Mouse (Mus musculus) midbrain, postnatal 0 days (tissue): Measurements from ENCODE around the gene Olfr775. TPM values are rescaled to one million over a fixed set of nuclear protein-coding genes. Genes with fewer than 3 reads are reported as not detected.

Source experiments
- ATAC-seq: fragments of 200-750 bp; cut with Nextera tagmentation; 2 replicates; pipeline ENCODE4 v1.8.0; 2017; ENCODE audit warnings: moderate number of reproducible peaks, mild to moderate bottlenecking, moderate TSS enrichment, moderate library complexity; ENCODE audit not compliant: low FRiP score
- DNase-seq: peaks from one replicate; pipeline ENCODE4 v3.0.0-alpha.2; 2015; ENCODE audit warnings: low spot score
- H3K27ac ChIP-seq: fragments of 300-500 bp; sonication (generic); 2 replicates; pipeline ENCODE4 v1.5.1; 2014; ENCODE audit warnings: low read depth, mild to moderate bottlenecking, low read length, mixed read lengths
- H3K27me3 ChIP-seq: fragments of 300-500 bp; sonication (generic); 2 replicates; pipeline ENCODE4 v1.6.1; 2014; ENCODE audit warnings: low read length, control low read depth, mixed read lengths; ENCODE audit not compliant: insufficient read depth
- H3K36me3 ChIP-seq: fragments of 300-500 bp; sonication (generic); 2 replicates; pipeline ENCODE4 v1.6.1; 2014; ENCODE audit warnings: low read length, control low read depth, mixed read lengths; ENCODE audit not compliant: insufficient read depth
- H3K4me1 ChIP-seq: fragments of 300-500 bp; sonication (generic); 2 replicates; pipeline ENCODE4 v1.6.1; 2014; ENCODE audit warnings: mild to moderate bottlenecking, control low read depth, antibody characterized with exemption, low read length, mixed read lengths; ENCODE audit not compliant: insufficient read depth
- H3K4me2 ChIP-seq: fragments of 300-500 bp; sonication (generic); 2 replicates; pipeline ENCODE4 v1.6.1; 2014; ENCODE audit warnings: low read depth, mild to moderate bottlenecking, low read length, mixed read lengths; ENCODE audit not compliant: poor library complexity, severe bottlenecking
- H3K4me3 ChIP-seq: fragments of 300-500 bp; sonication (generic); 2 replicates; pipeline ENCODE4 v1.5.1; 2014; ENCODE audit warnings: low read depth, mild to moderate bottlenecking, low read length, moderate library complexity
- H3K9ac ChIP-seq: fragments of 300-500 bp; sonication (generic); replicated peaks from 2 replicates; pipeline ENCODE4 v1.6.1; 2014; ENCODE audit warnings: mild to moderate bottlenecking, low read length, moderate library complexity, mixed read lengths; ENCODE audit not compliant: poor library complexity, severe bottlenecking
- H3K9me3 ChIP-seq: fragments of 300-500 bp; sonication (generic); 2 replicates; pipeline ENCODE4 v1.6.1; 2016; ENCODE audit warnings: low read length, control low read depth
- CTCF ChIP-seq: IDR thresholded peaks from 2 replicates; pipeline ENCODE4 v1.5.1; 2016; ENCODE audit warnings: antibody characterized with exemption, mild to moderate bottlenecking
- WGBS: fragments of 180-500 bp; shearing (Covaris S2); extraction: QIAGEN DNeasy Blood & Tissue Kit; methylation state at CpG from one replicate; pipeline ENCODE4 v1.1.7; 2014; 5-methylcytosine and 5-hydroxymethylcytosine counted together
- polyA plus RNA-seq: library from polyadenylated mRNA; unstranded; fragments of >200 nt; fragmentation: Nextera tagmentation; extraction: Ambion mirVana; gene quantifications from 2 replicates; pipeline ENCODE4 v1.2.1, GENCODE M21; 2015
- total RNA-seq: library from RNA; depleted of rRNA; stranded (reverse); fragments of >200 nt; gene quantifications from 2 replicates; pipeline ENCODE4 v1.2.3, GENCODE M21; 2014; rRNA removed

Olfr775 gene
- not detected in 2 replicates for total RNA-seq
- not detected in 2 replicates for polyA plus RNA-seq

DNA sequence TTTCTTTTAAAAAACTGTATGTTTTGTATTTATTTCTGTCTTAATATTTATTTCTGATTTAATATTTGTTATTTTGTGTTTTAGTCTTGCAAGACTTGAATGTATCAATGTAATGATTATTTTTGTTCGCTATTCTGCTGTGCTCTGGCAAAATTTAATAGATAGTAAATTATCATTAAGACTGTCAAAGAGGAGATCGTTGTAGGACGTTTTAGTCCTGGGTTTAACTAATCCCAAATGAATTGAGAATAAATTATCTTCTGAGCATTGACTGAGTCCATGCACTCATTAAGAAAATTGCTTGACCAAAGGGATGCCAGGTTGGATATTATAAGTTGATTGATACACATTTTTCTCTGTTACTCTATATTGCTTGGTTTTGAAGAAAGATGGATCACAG is at the start of gene Olfr775:
TSS of gene Olfr775 (plus strand) at position 301 of the 400 bp plus-strand sequence.
- WGBS = 70% methylated on average over 3 of the region's 3 CpGs
- H3K9ac ChIP-seq = no peak within 1 kb of the TSS
- H3K27ac ChIP-seq = no peak within 1 kb of the TSS
- no peaks in the 10 kb centered on the region for H3K36me3 ChIP-seq
- no peak for DNase-seq
- no peak for TF ChIP-seq CTCF
- no peaks in the 10 kb centered on the region for H3K27me3 ChIP-seq
- H3K9me3 ChIP-seq = no peaks in the 10 kb centered on the region
- H3K4me3 ChIP-seq = no peak within 1 kb of the TSS
- H3K4me1 ChIP-seq = no peaks in the 10 kb centered on the region
- no peak for ATAC-seq
- no peak within 1 kb of the TSS for H3K4me2 ChIP-seq

DNA sequence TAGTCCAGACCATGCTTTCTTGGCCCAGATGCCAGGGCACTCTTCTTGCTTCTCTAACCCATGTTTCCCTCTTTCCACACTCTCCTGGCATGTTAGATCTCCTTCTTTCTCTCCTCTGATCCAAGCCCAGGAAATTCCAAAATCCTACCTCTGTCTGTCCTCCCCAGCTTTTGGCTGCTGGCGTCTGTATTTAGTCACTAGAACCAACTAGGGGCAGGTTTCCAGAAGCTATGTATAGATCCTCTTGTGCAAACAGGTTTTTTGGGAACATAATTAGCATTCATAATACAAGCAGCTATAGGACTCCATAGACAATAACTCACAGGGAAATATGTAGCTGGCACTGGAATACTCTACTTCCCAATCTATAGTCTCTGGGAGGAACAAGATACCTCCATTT is 17.5 kb upstream of the Olfr775 start:
- WGBS = 91% methylated on average over 1 of the region's 1 CpGs
- no peak for ATAC-seq
- H3K4me2 ChIP-seq = no peak overlapping the region
- DNase-seq = no peak
- TF ChIP-seq CTCF = no peak
- H3K27ac ChIP-seq = no peak overlapping the region
- H3K36me3 ChIP-seq = no peaks in the 10 kb centered on the region
- H3K4me1 ChIP-seq = no peaks in the 10 kb centered on the region
- H3K27me3 ChIP-seq = no peaks in the 10 kb centered on the region
- no peak overlapping the region for H3K9ac ChIP-seq
- no peaks in the 10 kb centered on the region for H3K9me3 ChIP-seq
- no peak overlapping the region for H3K4me3 ChIP-seq

DNA sequence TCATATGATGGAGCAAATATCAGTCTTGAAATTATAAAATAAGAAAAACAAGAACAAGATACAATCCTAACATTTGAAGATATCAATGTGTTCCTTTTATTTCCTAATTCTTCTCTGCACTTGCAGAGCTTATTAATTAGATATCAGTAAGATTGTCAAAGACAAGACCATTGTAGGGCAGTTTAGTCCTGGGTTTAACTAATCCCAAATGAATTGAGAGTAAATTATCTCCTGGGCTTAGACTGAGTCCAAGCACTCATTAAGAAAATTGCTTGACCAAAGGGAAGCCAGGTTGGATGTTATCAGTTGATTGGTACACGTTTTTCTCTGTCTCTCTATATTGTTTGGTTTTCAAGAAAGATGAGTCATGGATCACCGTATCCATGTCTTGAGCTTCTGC is 12.3 kb upstream of the Olfr775 start, which contains the start of gene Olfr774:
TSS of gene Olfr774 (plus strand) at position 301 of the 400 bp plus-strand sequence.
- no peak for TF ChIP-seq CTCF
- Histone ChIP-seq H3K4me3 (no peak within 1 kb of the TSS), H3K27me3 (no peaks in the 10 kb centered on the region), H3K9ac (no peak within 1 kb of the TSS), H3K36me3 (no peaks in the 10 kb centered on the region), H3K9me3 (no peaks in the 10 kb centered on the region), H3K4me1 (no peaks in the 10 kb centered on the region), H3K27ac (no peak within 1 kb of the TSS), H3K4me2 (no peak within 1 kb of the TSS)
- no peak for DNase-seq
- no peak for ATAC-seq
- 69% methylated on average over 2 of the region's 2 CpGs for WGBS

DNA sequence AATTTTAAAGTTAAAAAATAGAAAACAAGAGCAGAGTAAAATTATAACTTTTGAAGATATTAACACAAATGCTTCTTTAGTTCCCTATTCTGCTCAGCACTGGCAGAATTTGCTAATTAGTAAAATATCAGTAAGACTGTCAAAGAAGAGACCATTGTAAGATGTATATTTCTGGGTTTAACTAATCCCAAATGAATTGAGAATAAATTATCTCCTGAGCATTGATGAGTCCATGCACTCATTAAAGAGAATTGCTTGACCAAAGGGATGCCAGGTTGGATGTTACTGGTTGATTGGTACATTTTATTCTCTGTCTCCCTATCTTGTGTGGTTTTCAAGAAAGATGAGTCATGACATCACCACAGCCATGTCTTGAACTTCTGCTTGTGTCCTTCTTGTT is 10.6 kb downstream of the Olfr775 start, which contains the start of gene Olfr776:
TSS of gene Olfr776 (plus strand) at position 301 of the 400 bp plus-strand sequence.
- ATAC-seq = no peak
- DNase-seq = no peak
- Histone ChIP-seq H3K4me2 (no peak within 1 kb of the TSS), H3K4me1 (no peaks in the 10 kb centered on the region), H3K9ac (no peak within 1 kb of the TSS), H3K27ac (no peak within 1 kb of the TSS), H3K36me3 (no peaks in the 10 kb centered on the region), H3K27me3 (no peaks in the 10 kb centered on the region), H3K4me3 (no peak within 1 kb of the TSS), H3K9me3 (no peaks in the 10 kb centered on the region)
- TF ChIP-seq CTCF = no peak

DNA sequence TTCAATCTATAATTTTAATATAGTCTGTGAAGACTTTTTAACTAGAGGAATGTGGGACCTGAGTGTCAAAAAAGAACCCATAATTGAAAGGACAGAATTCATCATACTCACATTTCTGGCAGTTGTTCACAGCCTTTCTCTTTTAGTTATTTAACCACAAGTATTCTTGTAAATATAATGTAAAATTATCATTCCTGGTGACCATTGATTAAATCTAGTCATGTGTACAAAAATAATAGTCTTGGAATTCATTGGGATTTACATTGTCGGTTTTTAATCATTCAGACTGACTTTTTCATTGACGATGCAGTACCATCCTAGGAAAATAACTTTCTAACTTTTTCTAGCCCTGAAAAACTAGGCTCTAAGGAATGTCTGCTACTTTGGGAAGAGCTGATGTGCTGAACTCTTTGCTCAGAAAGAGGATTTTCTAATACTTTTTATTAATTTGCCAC is 22.9 kb downstream of the Olfr775 start, which contains the start of gene Olfr777:
TSS of gene Olfr777 (minus strand) at position 405 of the 455 bp plus-strand sequence.
- H3K27ac ChIP-seq = no peak within 1 kb of the TSS
- no peak for TF ChIP-seq CTCF
- H3K4me1 ChIP-seq = no peaks in the 10 kb centered on the region
- no peak within 1 kb of the TSS for H3K9ac ChIP-seq
- H3K36me3 ChIP-seq = no peaks in the 10 kb centered on the region
- no peak within 1 kb of the TSS for H3K4me2 ChIP-seq
- DNase-seq (no peak), ATAC-seq (no peak)
- H3K9me3 ChIP-seq = no peaks in the 10 kb centered on the region
- WGBS = 87% methylated on average over 2 of the region's 2 CpGs
- no peak within 1 kb of the TSS for H3K4me3 ChIP-seq
- no peaks in the 10 kb centered on the region for H3K27me3 ChIP-seq

Other genes with a start within 250 kb of the Olfr775 start
- not detected in 2 replicates for gene Olfr763, start 237.6 kb upstream of the Olfr775 start, total RNA-seq
- gene Olfr763, start 237.6 kb upstream of the Olfr775 start, polyA plus RNA-seq = not detected in 2 replicates
- not detected in 2 replicates for gene Olfr764-ps1, start 208.5 kb upstream of the Olfr775 start, total RNA-seq
- not detected in 2 replicates for gene Olfr764-ps1, start 208.5 kb upstream of the Olfr775 start, polyA plus RNA-seq
- not detected in 2 replicates for gene Olfr765, start 198.4 kb upstream of the Olfr775 start, total RNA-seq
- gene Olfr765, start 198.4 kb upstream of the Olfr775 start, polyA plus RNA-seq = not detected in 2 replicates
- not detected in 2 replicates for gene Olfr766-ps1, start 179.4 kb upstream of the Olfr775 start, total RNA-seq
- gene Olfr766-ps1, start 179.4 kb upstream of the Olfr775 start, polyA plus RNA-seq = not detected in 2 replicates
- gene Olfr767, start 165.5 kb upstream of the Olfr775 start, total RNA-seq = not detected in 2 replicates
- gene Olfr767, start 165.5 kb upstream of the Olfr775 start, polyA plus RNA-seq = not detected in 2 replicates
- gene Olfr768, start 149.0 kb upstream of the Olfr775 start, total RNA-seq = not detected in 2 replicates
- gene Olfr768, start 149.0 kb upstream of the Olfr775 start, polyA plus RNA-seq = not detected in 2 replicates
- not detected in 2 replicates for gene Olfr769, start 130.6 kb upstream of the Olfr775 start, total RNA-seq
- not detected in 2 replicates for gene Olfr769, start 130.6 kb upstream of the Olfr775 start, polyA plus RNA-seq
- not detected in 2 replicates for gene Olfr770, start 109.4 kb upstream of the Olfr775 start, total RNA-seq
- not detected in 2 replicates for gene Olfr770, start 109.4 kb upstream of the Olfr775 start, polyA plus RNA-seq
- not detected in 2 replicates for gene Olfr771, start 83.7 kb upstream of the Olfr775 start, total RNA-seq
- not detected in 2 replicates for gene Olfr771, start 83.7 kb upstream of the Olfr775 start, polyA plus RNA-seq
- not detected in 2 replicates for gene Olfr772, start 70.5 kb upstream of the Olfr775 start, total RNA-seq
- not detected in 2 replicates for gene Olfr772, start 70.5 kb upstream of the Olfr775 start, polyA plus RNA-seq
- not detected in 2 replicates for gene Olfr773, start 61.0 kb upstream of the Olfr775 start, total RNA-seq
- gene Olfr773, start 61.0 kb upstream of the Olfr775 start, polyA plus RNA-seq = not detected in 2 replicates
- not detected in 2 replicates for gene Olfr774, start 12.2 kb upstream of the Olfr775 start, total RNA-seq
- not detected in 2 replicates for gene Olfr774, start 12.2 kb upstream of the Olfr775 start, polyA plus RNA-seq
- gene Olfr776, start 10.7 kb downstream of the Olfr775 start, total RNA-seq = not detected in 2 replicates
- gene Olfr776, start 10.7 kb downstream of the Olfr775 start, polyA plus RNA-seq = not detected in 2 replicates
- not detected in 2 replicates for gene Olfr777, start 23.1 kb downstream of the Olfr775 start, total RNA-seq
- not detected in 2 replicates for gene Olfr777, start 23.1 kb downstream of the Olfr775 start, polyA plus RNA-seq
- gene Olfr780, start 69.7 kb downstream of the Olfr775 start, total RNA-seq = not detected in 2 replicates
- gene Olfr780, start 69.7 kb downstream of the Olfr775 start, polyA plus RNA-seq = not detected in 2 replicates
- not detected in 2 replicates for gene Olfr781, start 80.4 kb downstream of the Olfr775 start, total RNA-seq
- gene Olfr781, start 80.4 kb downstream of the Olfr775 start, polyA plus RNA-seq = not detected in 2 replicates
- gene Olfr782, start 100.4 kb downstream of the Olfr775 start, total RNA-seq = not detected in 2 replicates
- gene Olfr782, start 100.4 kb downstream of the Olfr775 start, polyA plus RNA-seq = not detected in 2 replicates
- 0.66 and 0.82 TPM in 2 replicates for gene Olfr784, start 135.7 kb downstream of the Olfr775 start, total RNA-seq
- not detected in 2 replicates for gene Olfr784, start 135.7 kb downstream of the Olfr775 start, polyA plus RNA-seq
- gene Olfr785, start 157.0 kb downstream of the Olfr775 start, total RNA-seq = not detected in 2 replicates
- not detected in 2 replicates for gene Olfr785, start 157.0 kb downstream of the Olfr775 start, polyA plus RNA-seq
- gene Olfr786, start 178.9 kb downstream of the Olfr775 start, total RNA-seq = not detected in 2 replicates
- gene Olfr786, start 178.9 kb downstream of the Olfr775 start, polyA plus RNA-seq = not detected in 2 replicates
- not detected in 2 replicates for gene Olfr787, start 213.4 kb downstream of the Olfr775 start, total RNA-seq
- gene Olfr787, start 213.4 kb downstream of the Olfr775 start, polyA plus RNA-seq = not detected in 2 replicates
- not detected in 2 replicates for gene Olfr788, start 222.6 kb downstream of the Olfr775 start, total RNA-seq
- gene Olfr788, start 222.6 kb downstream of the Olfr775 start, polyA plus RNA-seq = not detected in 2 replicates
- not detected in 2 replicates for gene Olfr789, start 236.3 kb downstream of the Olfr775 start, total RNA-seq
- not detected in 2 replicates for gene Olfr789, start 236.3 kb downstream of the Olfr775 start, polyA plus RNA-seq